Mouse (Mus musculus) left cerebral cortex, postnatal 36 days (tissue): Measurements from ENCODE around the gene Wnt11. TPM values are rescaled to one million over a fixed set of nuclear protein-coding genes. Genes with fewer than 3 reads are reported as not detected.

Experiments
- DNase-seq, 2 experiments: peaks; one replicate each; pipeline ENCODE4 v3.0.0; 2021 to 2022; ENCODE audit warnings: low spot score in 2 of 2, mixed read lengths in 1 of 2
- intact Hi-C: fragments of 180-260 bp; cut with DNase I; formaldehyde crosslinking; loops from one replicate; pipeline ENCODE4 v1.15.1; 2025
- total RNA-seq, 2 experiments: library from RNA; stranded (reverse); gene quantifications; 2 replicates each; pipeline ENCODE4 v1.2.3; 2021

Gene Wnt11
- total RNA-seq, 2 experiments from 2014 or later, result 0.39 to 0.63 TPM

DNA sequence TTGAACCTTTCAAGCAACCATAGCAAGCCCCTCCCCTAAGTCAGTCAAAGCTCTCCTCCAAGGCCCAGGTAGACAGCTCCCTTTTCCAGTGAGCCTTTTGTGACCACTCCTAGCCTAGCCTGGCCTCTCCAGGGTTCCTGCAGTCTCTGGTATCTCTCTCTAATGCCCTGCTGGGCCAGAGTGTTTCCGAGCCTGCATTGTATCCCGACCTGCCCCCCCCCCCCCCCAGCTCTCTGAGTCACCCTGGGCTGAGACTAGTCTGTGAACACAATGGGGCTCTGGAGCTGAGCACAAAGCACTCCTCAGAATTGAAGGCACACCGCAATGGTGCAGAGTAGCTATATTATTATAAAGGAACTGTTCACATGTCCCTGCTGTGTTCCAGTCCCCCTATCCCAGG lies 21.2 kb downstream of the Wnt11 start:
- intact Hi-C loops, result no loop called here
- no peak for DNase-seq

- intact Hi-C loops, result no loop called here
- DNase-seq, result no peak
Observed at GRCm38 (mm10) chr7:98857094-98857493, 22.2 kb downstream of the Wnt11 start.

DNA sequence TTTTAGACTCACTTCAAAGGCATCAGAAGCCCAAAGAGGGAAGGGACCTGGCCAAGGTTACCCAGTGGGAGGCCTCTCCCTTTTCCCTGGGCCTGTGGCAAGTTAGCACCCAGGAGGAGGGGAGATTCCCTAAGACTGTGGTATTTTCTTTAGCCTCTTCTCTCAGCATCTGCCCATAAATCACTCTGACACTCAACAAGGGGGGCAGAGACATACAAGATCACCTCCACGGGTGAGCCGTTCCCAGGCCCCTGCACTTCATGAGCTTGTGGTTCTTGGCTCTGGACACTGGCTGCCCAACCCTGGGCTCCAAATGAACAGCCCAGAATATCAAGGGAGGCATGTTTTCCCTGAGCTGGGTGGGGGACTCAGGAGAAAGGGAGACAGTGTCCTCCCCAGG lies 26.1 kb downstream of the Wnt11 start:
- DNase-seq, result no peak
- intact Hi-C loops, result no loop called here

GRCm38 (mm10) chr7:98862994-98863393 lies 28.1 kb downstream of the Wnt11 start:
- intact Hi-C loops, result no loop called here
- DNase-seq, result no peak

- no peak for DNase-seq
- intact Hi-C loops, result no loop called here
Observed at GRCm38 (mm10) chr7:98863969-98864718, 29.2 kb downstream of the Wnt11 start.

GRCm38 (mm10) chr7:98867053-98867793 lies 32.3 kb downstream of the Wnt11 start:
- intact Hi-C loops, result no loop called here
- DNase-seq, result no peak

DNA sequence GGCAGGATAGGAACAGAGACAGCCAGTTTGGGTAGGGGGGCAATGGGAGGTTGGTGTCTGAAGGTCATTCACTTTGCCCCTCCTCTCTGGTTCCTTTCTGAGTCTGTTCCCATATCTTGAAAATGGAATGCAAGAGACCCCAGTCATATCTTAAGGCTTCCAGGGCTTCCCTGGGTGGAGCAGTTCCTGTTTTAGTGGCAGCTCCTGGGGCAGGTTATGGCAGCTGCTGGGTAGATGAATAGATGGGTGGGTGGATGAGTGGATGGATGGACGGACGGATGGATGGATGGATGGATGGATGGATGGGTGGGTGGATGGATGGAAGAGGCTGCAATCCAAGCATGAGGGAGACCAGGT lies 32.9 kb downstream of the Wnt11 start:
- intact Hi-C loops, result no loop called here
- no peak for DNase-seq

GRCm38 (mm10) chr7:98869070-98869469 lies 34.2 kb downstream of the Wnt11 start:
- intact Hi-C loops, result no loop called here
- DNase-seq, result no peak

GRCm38 (mm10) chr7:98870791-98871190 lies 35.9 kb downstream of the Wnt11 start:
- intact Hi-C loops, result no loop called here
- DNase-seq, result no peak

DNA sequence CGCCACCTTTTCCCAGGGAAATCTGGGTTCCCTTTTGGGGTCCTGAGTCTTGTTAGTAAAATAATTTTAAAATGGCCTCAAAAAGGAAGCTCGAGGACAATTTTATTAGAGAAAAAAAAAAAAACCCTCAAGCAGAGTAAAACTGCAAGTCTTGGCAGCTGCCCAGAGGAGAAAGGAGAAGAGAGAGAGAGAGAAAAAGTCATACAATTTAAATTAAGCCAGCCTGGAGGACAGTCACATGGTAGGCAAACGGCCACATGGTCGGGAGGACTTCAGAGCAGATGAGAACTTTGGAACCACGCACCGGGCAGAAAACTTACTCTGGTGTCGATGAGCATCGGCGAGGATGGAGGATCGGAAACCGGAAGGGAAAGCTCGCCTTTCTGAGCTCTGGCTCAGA lies 37.0 kb downstream of the Wnt11 start:
- intact Hi-C loops, result no loop called here

GRCm38 (mm10) chr7:98873316-98873715 lies 38.4 kb downstream of the Wnt11 start:
- no peak for DNase-seq
- intact Hi-C loops, result no loop called here

More for the DNA sequence above, 37.0 kb downstream of the Wnt11 start:
- DNase-seq, result no peak

- no peak for DNase-seq
- intact Hi-C loops, result no loop called here
Observed at GRCm38 (mm10) chr7:98874411-98874951, 39.6 kb downstream of the Wnt11 start.

DNA sequence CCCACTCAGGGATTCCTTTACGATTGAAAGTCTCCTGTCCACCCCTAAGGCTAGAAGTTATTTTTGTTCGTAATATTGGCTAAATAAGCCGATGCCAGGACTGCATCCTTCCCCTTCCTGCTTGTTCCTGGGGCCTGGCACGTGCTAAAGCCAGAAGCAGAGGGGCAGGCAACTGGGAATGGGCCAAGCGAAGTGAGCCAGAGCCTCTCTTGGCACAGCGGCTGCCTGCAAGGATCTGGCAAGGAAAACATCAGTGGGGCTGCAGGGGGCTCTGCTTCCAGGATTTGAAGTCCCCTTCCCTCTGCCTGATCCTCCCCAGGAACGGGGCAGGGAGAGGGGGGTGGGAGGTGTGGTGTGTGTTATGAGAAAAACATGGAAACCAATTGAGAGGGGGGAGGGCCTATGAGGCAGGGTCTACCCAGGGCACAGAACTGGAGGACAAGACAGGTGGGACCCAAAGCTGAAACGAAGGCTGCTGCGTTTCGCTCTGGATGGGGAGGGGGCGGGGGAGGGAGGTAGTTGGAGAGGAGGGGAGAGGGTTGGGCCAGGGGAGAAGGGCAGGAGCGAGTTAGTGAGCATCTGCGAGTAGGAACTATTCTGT lies 40.6 kb downstream of the Wnt11 start:
- no peak for DNase-seq

DNA sequence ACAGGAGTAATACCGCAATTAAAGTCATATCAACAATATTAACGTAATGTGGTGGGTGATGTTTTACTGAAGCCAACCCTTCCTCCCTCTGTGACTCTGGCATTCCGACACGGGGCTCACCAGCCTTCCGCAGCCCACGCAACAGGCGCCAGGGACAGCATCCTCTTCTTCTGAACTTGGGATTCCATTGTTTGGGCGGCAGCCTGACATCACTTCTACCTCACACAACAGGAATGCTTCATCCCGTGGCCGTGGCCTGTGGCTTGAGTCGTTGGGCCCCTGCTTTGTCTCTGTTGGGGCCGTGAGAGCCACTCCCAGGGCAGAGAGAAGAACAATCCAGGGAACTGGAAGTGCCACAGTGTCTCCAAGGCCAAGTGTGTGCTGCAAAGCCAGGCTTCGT lies 41.2 kb downstream of the Wnt11 start:
- intact Hi-C loops, result no loop called here
- no peak for DNase-seq

More for the DNA sequence above, 40.6 kb downstream of the Wnt11 start:
- intact Hi-C loops, result no loop called here

DNA sequence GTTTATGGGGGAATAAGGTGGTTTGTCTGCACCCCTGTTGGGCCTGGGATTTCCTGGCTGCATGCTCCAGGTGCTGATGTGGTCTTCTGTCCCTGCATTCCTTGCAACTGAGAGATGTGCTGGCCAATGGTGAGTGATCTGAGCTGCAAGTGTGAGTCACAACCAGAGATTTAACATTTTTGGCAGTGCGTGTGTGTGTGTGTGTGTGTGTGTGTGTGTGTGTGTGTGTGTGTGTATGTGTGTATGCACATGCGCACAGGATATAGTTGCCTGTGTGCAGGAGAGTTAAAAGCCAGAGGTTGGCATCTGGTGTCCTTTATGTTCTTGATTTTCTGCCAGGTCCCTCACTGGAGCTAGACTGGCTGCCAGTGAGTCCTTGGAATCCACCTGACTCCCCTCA lies 44.3 kb downstream of the Wnt11 start:
- no peak for DNase-seq
- intact Hi-C loops, result no loop called here

DNA sequence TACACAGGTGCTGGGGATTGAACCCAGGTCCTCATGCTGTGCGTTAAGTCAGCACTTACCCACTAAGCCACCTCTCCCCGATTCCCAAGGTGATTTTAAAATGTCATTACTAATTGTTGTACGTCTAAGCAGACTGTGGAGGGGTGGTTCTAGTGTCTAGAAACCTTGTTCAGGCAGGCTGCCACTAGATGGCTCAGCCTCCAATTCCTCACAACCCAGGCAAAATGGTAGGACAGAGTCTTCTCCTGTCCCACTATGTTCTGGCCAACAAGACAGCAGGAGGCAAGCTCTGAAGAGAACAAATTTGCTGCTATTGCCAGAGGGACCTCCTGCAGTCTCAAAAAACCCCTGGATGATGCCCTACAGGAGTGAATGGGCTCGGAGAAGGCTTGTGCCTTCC lies 47.0 kb downstream of the Wnt11 start:
- DNase-seq, result no peak
- intact Hi-C loops, result no loop called here

DNA sequence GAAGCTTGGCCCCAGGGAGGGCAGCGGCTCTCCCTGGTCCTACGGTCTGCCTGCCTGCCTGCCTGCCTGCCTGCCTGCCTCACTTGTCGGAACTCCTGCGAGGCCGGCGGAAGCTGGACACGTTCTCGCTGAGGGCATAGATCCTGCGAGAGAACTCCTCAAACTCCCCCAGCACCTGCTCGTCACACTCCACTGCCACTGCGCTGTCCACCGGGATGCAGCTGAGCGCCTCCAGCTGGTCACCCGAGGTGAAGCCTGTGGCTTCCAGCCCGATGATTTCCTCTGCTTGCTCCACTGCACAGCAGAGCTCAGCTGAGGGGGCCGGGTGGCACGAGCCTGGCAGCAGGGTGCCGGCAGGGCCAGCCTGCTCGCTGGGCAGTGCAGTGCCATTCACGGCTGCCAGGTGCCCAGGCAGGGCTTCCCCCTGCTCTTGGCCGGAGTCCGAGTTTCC lies 52.9 kb downstream of the Wnt11 start:
- intact Hi-C loops, result no loop called here
- DNase-seq, result no peak

DNA sequence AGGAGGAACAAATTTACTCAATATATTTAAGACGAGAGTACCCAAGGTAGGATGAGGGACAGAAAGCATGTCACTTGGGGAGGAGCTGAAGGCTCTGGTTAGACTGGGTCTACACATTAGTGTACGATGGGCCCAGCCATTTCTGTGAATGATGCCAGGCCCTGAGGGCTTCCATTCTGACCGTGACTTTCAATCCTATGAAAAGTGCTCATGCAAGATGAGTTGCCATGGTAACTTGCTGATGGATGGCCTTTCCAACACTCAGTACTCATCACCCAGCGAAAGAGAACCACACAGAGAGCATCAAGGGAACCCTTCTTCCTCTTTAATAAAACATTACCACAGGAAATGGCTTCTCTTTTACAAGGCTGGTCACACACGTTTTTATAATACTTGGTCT lies 53.9 kb downstream of the Wnt11 start:
- DNase-seq, result no peak

GRCm38 (mm10) chr7:98889211-98889610 lies 54.3 kb downstream of the Wnt11 start:
- no peak for DNase-seq
- intact Hi-C loops, result no loop called here

More for the DNA sequence above, 53.9 kb downstream of the Wnt11 start:
- intact Hi-C loops, result no loop called here

GRCm38 (mm10) chr7:98893144-98893543 lies 58.2 kb downstream of the Wnt11 start:
- no peak for DNase-seq
- intact Hi-C loops, result no loop called here

- DNase-seq, result no peak
- intact Hi-C loops, result no loop called here
Observed at GRCm38 (mm10) chr7:98894305-98894704, 59.4 kb downstream of the Wnt11 start.
